Mouse (Mus musculus): Measurements from ENCODE around the gene Ints6. TPM values are rescaled to one million over a fixed set of nuclear protein-coding genes. Genes with fewer than 3 reads are reported as not detected.
"Not testable (repeated sequence)": the region's sequence is repeated elsewhere in the genome, so short reads cannot be mapped to it uniquely, and the experiment has no call there.

Gene Ints6
- total RNA-seq, 2 experiments from 2014 or later, result 32.2 to 43.1 TPM

GRCm38 (mm10) chr14:62755095-62755640, 5.8 kb downstream of the Ints6 start:
- no peak for DNase-seq (ENCODE audit: low spot score in 2 of 2)

- no peak for DNase-seq (ENCODE audit: low spot score in 2 of 2)
These were observed 9.5 kb downstream of the Ints6 start for GRCm38 (mm10) chr14:62751479-62751878.

DNA sequence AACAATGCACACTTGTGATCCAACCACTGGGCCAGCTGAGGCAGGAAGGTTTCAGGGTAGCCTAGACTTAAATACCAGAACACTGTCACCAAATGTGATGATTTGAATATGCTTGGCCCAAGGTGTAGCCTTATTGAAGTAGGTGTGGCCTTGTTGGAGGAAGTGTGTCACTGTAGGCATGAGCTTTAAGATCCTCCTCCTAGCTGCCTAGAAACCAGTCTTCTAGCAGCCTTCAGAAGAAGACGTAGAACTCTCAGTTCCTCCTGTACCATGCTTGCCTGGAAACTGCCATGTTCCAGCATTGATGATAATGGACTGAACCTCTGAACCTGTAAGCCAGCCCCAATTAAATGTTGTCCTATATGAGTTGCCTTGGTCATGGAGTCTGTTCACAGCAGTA, 25.3 kb downstream of the Ints6 start:
- DNase-seq (ENCODE audit: low spot score in 2 of 2), result no peak

DNA sequence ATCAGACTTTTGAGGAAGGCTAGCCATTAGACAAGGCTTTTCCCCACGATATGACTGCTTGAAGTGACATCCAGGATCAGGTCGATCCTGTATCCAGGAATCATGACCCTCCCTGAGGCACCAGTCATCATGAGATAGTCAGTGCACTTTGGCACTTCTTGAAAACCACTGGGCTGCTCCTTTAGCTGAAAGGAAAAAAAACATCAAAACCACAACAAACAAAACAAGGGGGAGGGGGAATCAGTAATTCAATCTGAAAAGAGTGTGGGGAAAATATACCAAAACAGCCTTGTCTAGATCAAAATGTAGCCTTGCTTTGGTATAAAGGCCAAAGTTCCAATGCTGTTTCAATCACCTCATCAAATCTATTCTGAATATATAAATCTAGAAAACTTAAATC, 27.3 kb downstream of the Ints6 start:
- DNase-seq (ENCODE audit: low spot score in 2 of 2), result no peak

DNA sequence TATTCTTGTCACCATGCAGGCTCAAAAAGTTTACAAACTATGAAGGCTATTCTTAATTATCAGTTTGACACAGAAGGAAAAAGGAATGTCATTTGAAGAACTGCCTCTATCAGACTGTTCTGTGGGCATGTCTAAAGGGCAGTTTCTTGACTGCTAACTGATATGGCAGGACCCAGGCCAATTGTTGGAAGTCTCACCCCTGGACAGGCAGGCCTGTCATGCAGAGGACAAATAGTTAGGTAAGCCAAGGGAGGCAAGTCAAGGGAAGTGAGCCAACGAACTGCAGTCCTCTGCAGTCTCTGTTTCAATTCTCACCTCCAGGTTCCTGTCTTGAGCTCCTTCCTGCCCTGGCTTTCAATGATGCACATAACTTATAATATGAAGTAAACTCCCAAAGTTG, 29.1 kb downstream of the Ints6 start:
- DNase-seq (ENCODE audit: low spot score in 2 of 2), result no peak

DNA sequence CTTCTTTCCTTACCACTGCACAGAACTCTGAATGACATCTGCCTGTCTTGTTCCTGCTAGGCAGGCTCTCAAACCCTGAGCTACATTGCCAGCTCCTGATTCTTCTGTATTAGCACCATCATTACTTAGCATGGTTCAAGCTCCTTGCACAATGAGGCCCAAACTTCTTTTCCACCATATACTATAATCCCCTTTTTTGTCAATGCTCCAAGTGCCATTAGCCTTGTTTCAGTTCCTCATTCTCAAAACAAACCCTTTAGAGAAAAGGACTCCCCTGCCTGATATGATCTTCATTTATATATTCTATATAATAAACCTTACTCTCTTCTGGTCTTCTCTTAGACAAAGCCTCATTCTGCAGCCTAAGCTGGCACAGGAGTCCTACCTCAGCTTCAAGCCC, 36.4 kb downstream of the Ints6 start:
- no peak for DNase-seq (ENCODE audit: low spot score in 2 of 2)

GRCm38 (mm10) chr14:62721625-62722024, 39.3 kb downstream of the Ints6 start:
- DNase-seq (ENCODE audit: low spot score in 2 of 2), result no peak

DNA sequence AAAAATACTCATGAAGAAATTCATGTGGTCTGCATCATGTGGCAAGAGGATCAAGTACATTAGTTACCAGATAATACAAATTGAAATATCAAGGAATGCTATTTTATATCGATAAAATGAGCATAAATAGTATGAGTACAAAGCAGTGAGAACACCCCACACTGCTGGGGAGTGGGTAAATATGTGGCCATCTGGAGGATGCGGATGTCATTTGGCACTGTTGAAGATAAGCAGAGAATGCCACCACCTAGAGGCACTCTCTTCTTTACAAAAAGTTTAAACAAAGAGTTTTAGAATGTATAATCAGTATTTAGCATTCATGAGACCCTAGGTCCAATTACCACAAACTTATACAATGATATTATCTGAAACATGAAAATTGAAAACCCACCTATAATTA, 42.8 kb downstream of the Ints6 start:
- no peak for DNase-seq (ENCODE audit: low spot score in 2 of 2)

DNA sequence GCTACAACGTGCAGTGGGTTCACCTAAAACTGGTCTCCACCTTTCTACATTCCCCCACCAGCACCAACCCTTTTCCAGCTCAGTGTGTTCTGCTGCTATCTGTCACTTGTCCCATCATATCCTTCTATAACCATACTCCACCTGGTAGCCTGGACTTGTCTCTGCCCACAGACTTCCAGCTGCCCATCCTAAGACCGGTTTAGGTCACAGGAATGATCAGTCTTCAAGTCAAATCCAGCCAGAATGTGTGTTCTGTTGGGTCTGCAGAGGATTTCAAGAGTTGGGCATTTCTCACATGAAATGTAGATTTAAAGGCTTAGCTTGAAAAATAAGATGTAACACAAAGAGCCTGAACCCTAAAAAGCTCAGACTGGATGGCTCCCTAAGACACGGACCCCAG, 87.3 kb downstream of the Ints6 start:
- no peak for DNase-seq (ENCODE audit: low spot score in 2 of 2)

- no peak for DNase-seq (ENCODE audit: low spot score in 2 of 2)
These were observed 95.8 kb downstream of the Ints6 start for GRCm38 (mm10) chr14:62664976-62665673.

- DNase-seq (ENCODE audit: low spot score in 2 of 2), result no peak
These were observed 97.6 kb downstream of the Ints6 start, which contains the start of gene Serpine3 for GRCm38 (mm10) chr14:62663367-62663766. TSS of gene Serpine3 (plus strand) at chr14:62663667.

DNA sequence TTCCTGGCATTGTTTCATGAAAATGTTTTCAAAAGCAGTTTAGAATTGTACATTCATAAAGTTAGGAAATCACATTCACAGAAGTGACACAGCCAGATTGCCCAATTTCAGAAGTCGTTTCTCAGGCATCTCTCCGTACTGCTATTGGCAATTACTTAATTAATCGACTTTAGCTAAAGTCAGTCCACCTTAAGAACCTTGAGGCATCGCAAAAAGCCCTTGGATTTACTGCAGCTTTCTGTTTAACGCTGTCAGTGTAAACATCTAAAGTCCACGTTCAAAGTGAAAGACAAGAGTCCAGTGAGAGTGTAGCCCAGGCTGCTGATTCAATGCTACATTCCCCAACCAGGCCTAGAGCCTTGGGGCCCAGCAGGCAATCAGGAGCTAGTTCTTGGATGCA, 98.6 kb downstream of the Ints6 start:
- DNase-seq (ENCODE audit: low spot score in 2 of 2), result no peak

- no peak for DNase-seq (ENCODE audit: low spot score in 2 of 2)
These were observed 103.5 kb downstream of the Ints6 start for GRCm38 (mm10) chr14:62657469-62657868.

DNA sequence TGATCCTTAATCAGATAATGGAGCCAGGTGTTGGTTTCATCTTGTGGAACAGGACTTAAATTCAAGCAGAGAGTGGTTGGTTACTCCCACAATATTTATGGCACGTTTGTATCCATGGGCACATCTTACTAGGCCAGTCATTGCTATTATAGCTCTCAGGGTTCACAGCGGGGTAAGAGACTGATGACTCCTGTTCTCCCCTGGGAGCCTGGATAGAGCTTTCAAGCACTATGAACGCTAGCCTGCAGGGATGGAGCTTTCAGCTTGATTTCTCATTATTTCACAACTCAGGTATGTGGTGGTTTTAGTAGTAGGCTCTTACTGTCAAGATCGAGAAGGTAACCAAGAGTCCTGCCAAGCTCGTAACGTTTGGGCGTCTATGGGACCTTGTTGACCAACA, 105.0 kb downstream of the Ints6 start:
- no peak for DNase-seq (ENCODE audit: low spot score in 2 of 2)

- no peak for DNase-seq (ENCODE audit: low spot score in 2 of 2)
These were observed 109.2 kb downstream of the Ints6 start for GRCm38 (mm10) chr14:62651771-62652170.

GRCm38 (mm10) chr14:62650376-62650775, 110.6 kb downstream of the Ints6 start:
- DNase-seq (ENCODE audit: low spot score in 2 of 2), result no peak

DNA sequence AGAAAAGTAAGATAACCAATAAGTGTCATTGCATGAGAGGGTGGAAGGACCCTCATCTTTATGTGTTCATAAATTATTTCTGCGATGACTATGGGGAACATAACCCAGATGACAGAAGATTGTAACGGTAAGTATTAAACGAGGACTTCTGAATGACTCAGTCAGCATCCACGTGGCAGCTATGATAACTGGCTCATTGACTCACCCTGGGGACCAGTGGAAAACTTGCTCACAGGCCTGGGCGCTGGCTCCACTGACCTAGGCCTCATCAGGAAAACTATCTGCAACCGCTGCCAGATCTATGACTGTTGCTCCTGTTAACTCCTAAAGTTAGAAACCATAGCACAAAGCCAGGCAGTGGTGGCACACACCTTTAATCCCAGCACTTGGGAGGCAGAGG, 112.6 kb downstream of the Ints6 start:
- DNase-seq (ENCODE audit: low spot score in 2 of 2), result no peak

DNA sequence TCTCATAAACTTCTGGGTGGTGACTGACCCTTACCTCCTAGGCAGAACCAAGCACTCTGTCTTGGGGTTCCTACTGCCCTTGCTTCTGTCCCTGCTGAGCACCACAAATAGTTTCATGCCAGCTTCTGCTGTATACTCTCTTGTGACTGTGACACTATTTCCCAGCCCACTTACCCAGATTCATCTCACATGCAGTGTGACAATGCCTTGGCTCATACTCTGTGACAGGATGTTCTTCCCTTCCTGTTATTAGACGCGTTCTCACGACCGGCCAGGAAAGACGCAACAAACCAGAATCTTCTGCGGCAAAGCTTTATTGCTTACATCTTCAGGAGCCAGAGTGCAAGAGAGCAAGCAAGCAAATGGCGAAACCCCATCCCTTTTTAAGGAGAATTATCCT, 118.6 kb downstream of the Ints6 start:
- not testable (repeated sequence) for DNase-seq (ENCODE audit: low spot score in 2 of 2)

- no peak for DNase-seq (ENCODE audit: low spot score in 2 of 2)
These were observed 120.6 kb downstream of the Ints6 start for GRCm38 (mm10) chr14:62640396-62640795.

- DNase-seq (ENCODE audit: low spot score in 2 of 2), result no peak
These were observed 121.4 kb downstream of the Ints6 start for GRCm38 (mm10) chr14:62639551-62639950.

- DNase-seq (ENCODE audit: low spot score in 2 of 2), result no peak
These were observed 121.9 kb downstream of the Ints6 start for GRCm38 (mm10) chr14:62639111-62639510.

DNA sequence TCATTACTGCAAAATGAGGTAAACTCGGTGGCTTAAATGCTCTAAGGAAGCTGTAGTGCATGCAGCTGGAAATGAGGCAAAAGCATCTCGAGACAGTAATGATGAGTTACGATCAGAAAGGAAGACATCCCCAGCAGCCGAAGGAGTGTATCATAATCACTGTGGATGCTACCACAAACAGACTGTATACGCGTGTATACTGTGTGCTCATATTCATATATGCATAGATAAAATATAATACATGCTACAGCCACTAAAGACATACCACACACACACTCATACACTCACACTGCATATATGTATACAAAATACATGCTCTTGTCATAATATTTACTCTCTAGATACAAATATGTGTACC, 122.6 kb downstream of the Ints6 start:
- DNase-seq (ENCODE audit: low spot score in 2 of 2), result no peak

Measured in left cerebral cortex, adult 18-20 months (tissue).